Mouse (Mus musculus) liver, adult 2 months (tissue): ENCODE data around the gene Ppfia2. TPM values are rescaled to one million over a fixed set of nuclear protein-coding genes. Genes with fewer than 3 reads are reported as not detected.

Experiments used
- DNase-seq: peaks from one replicate; pipeline ENCODE4 v3.0.0-alpha.2; 2011; ENCODE audit warnings: low read depth, low spot score; ENCODE audit errors: extremely low read depth
- H3K27ac ChIP-seq: fragments of 200-500 bp; replicated peaks from 2 replicates; pipeline ENCODE4 v1.5.1; 2012; ENCODE audit warnings: low read depth, mild to moderate bottlenecking, control low read depth, inconsistent platforms, low read length; ENCODE audit not compliant: insufficient read depth
- H3K27me3 ChIP-seq: fragments of 200-500 bp; 2 replicates; pipeline ENCODE4 v1.6.1; 2012; ENCODE audit warnings: mild to moderate bottlenecking, moderate library complexity, low read length, inconsistent platforms; ENCODE audit not compliant: control insufficient read depth, insufficient read depth
- H3K36me3 ChIP-seq: fragments of 200-500 bp; 2 replicates; pipeline ENCODE4 v1.6.1; 2012; ENCODE audit warnings: low read length, inconsistent platforms; ENCODE audit not compliant: control insufficient read depth, insufficient read depth
- H3K4me1 ChIP-seq: fragments of 200-500 bp; 2 replicates; pipeline ENCODE4 v1.6.1; 2011; ENCODE audit warnings: low read length; ENCODE audit not compliant: control insufficient read depth, insufficient read depth
- H3K4me3 ChIP-seq: fragments of 200-500 bp; 2 replicates; pipeline ENCODE4 v1.5.1; 2011; ENCODE audit warnings: low read depth, mild to moderate bottlenecking, control low read depth, low read length, moderate library complexity; ENCODE audit not compliant: insufficient read depth
- H3K79me2 ChIP-seq: fragments of 200-500 bp; 2 replicates; pipeline ENCODE4 v1.6.1; 2012; ENCODE audit warnings: inconsistent platforms, mild to moderate bottlenecking, low read length, moderate library complexity; ENCODE audit not compliant: control insufficient read depth, insufficient read depth
- H3K9ac ChIP-seq: fragments of 200-500 bp; 2 replicates; pipeline ENCODE4 v1.6.1; 2012; ENCODE audit warnings: low read depth, mild to moderate bottlenecking, control low read depth, inconsistent platforms, low read length
- CTCF ChIP-seq: fragments of 200-500 bp; IDR thresholded peaks from 2 replicates; pipeline ENCODE4 v1.5.1; 2011; ENCODE audit warnings: low read depth, low read length, control low read depth
- POLR2A ChIP-seq: fragments of 200-500 bp; IDR thresholded peaks from 2 replicates; pipeline ENCODE4 v1.6.1; 2011; ENCODE audit warnings: low read length, control low read depth; ENCODE audit not compliant: insufficient read depth; ENCODE audit errors: extremely low read depth
- WGBS: fragments of 180-500 bp; shearing (Covaris S2); methylation state at CpG from one replicate; pipeline ENCODE4 v1.1.7; 2018; 5-methylcytosine and 5-hydroxymethylcytosine counted together
- polyA plus RNA-seq: library from polyadenylated mRNA; depleted of rRNA; stranded (reverse); fragments of >200 nt; gene quantifications from 2 replicates; pipeline ENCODE4 v1.2.3, GENCODE M21; 2012; rRNA removed
- total RNA-seq: library from RNA; depleted of rRNA; stranded (reverse); fragments of >200 nt; gene quantifications from 2 replicates; pipeline ENCODE4 v1.2.3, GENCODE M21; 2014; rRNA removed

Gene Ppfia2
- 0.54 and 0.74 TPM in 2 replicates for total RNA-seq
- 0.02 and 0.04 TPM in 2 replicates for polyA plus RNA-seq

GRCm38 (mm10) chr10:106469855-106470532 is at the start of gene Ppfia2:
Gene Ppfia2, plus strand, starts transcription at chr10:106470339.
- TF ChIP-seq POLR2A (no peak), CTCF (no peak)
- no peak within 1 kb of the TSS for H3K27ac ChIP-seq
- no peaks in the 10 kb centered on the region for H3K79me2 ChIP-seq
- no peaks in the 10 kb centered on the region for H3K36me3 ChIP-seq
- 0 out of 2 replicates have a peak, but pooled peaks cover 4% of the 10 kb centered on the region for H3K27me3 ChIP-seq
- no peaks in the 10 kb centered on the region for H3K4me1 ChIP-seq
- H3K4me3 ChIP-seq = peak within 1 kb of the TSS; percentile 65
- no peak for DNase-seq
- 2% methylated on average over 30 of the region's 30 CpGs for WGBS
- H3K9ac ChIP-seq = peak within 1 kb of the TSS; percentile 24; the same call in 1 of the 2 replicates

- Histone ChIP-seq H3K4me3 (peak overlapping the region; percentile 30), H3K27me3 (0 out of 2 replicates have a peak, but pooled peaks cover 4% of the 10 kb centered on the region), H3K36me3 (no peaks in the 10 kb centered on the region), H3K4me1 (no peaks in the 10 kb centered on the region), H3K79me2 (no peaks in the 10 kb centered on the region), H3K9ac (no peak overlapping the region), H3K27ac (no peak overlapping the region)
- no peak for TF ChIP-seq POLR2A
- TF ChIP-seq CTCF = no peak
- DNase-seq = no peak
- 7% methylated on average over 19 of the region's 19 CpGs for WGBS
Observed at GRCm38 (mm10) chr10:106468956-106469721, 1.0 kb upstream of the Ppfia2 start.

- H3K27me3 ChIP-seq = 0 out of 2 replicates have a peak, but pooled peaks cover 4% of the 10 kb centered on the region
- DNase-seq = no peak
- peak overlapping the region; percentile 24; the same call in 1 of the 2 replicates for H3K9ac ChIP-seq
- no peaks in the 10 kb centered on the region for H3K36me3 ChIP-seq
- TF ChIP-seq CTCF = no peak
- no peak for TF ChIP-seq POLR2A
- 22% methylated on average over 18 of the region's 18 CpGs for WGBS
- H3K79me2 ChIP-seq = no peaks in the 10 kb centered on the region
- no peaks in the 10 kb centered on the region for H3K4me1 ChIP-seq
- H3K27ac ChIP-seq = no peak overlapping the region
- H3K4me3 ChIP-seq = peak overlapping the region; percentile 65
Observed at GRCm38 (mm10) chr10:106470533-106471205, 530 bp downstream of the Ppfia2 start.

- no peak for TF ChIP-seq CTCF
- no peak for TF ChIP-seq POLR2A
- WGBS = 81% methylated on average over 6 of the region's 6 CpGs
- Histone ChIP-seq H3K4me1 (no peaks in the 10 kb centered on the region), H3K36me3 (no peaks in the 10 kb centered on the region), H3K79me2 (no peaks in the 10 kb centered on the region), H3K27ac (no peak overlapping the region), H3K4me3 (no peak overlapping the region), H3K9ac (no peak overlapping the region), H3K27me3 (no peaks in the 10 kb centered on the region)
- DNase-seq = no peak
Observed at GRCm38 (mm10) chr10:106509281-106510165, 39.4 kb downstream of the Ppfia2 start.

GRCm38 (mm10) chr10:106566036-106566435 is 95.9 kb downstream of the Ppfia2 start:
- Histone ChIP-seq H3K4me3 (no peak overlapping the region), H3K27me3 (no peaks in the 10 kb centered on the region), H3K36me3 (no peaks in the 10 kb centered on the region), H3K27ac (no peak overlapping the region), H3K79me2 (no peaks in the 10 kb centered on the region), H3K9ac (no peak overlapping the region), H3K4me1 (no peaks in the 10 kb centered on the region)
- no peak for DNase-seq
- no peak for TF ChIP-seq POLR2A
- TF ChIP-seq CTCF = no peak
- 58% methylated on average over 4 of the region's 4 CpGs for WGBS
